Mouse (Mus musculus) bone marrow, adult 2 months (tissue): ENCODE measurements around the gene Nop9.
A peak's percentile ranks its signal among the peaks of the same experiment; 100 is the strongest.

Experiments used
- CTCF ChIP-seq: fragments of 200-500 bp; IDR thresholded peaks from 2 replicates; pipeline ENCODE4 v1.5.1; 2011; ENCODE audit warnings: low read length, control low read depth; ENCODE audit not compliant: control insufficient read depth, insufficient read depth
- POLR2A ChIP-seq: fragments of 200-500 bp; IDR thresholded peaks from 2 replicates; pipeline ENCODE4 v1.6.1; 2011; ENCODE audit warnings: low read depth, mild to moderate bottlenecking, control low read depth, low read length, borderline replicate concordance; ENCODE audit not compliant: control insufficient read depth

GRCm38 (mm10) chr14:55762001-55762821 is 16.7 kb downstream of the Nop9 start:
- TF ChIP-seq CTCF (no peak; the same call in 1 of the 2 replicates), POLR2A (peak; percentile 37; the same call in 1 of the 2 replicates)
